Mouse (Mus musculus) kidney, adult 8-10 months (tissue): ENCODE measurements around the gene F2r.
A peak's percentile ranks its signal among the peaks of the same experiment; 100 is the strongest.

Experiments used
- DNase-seq, 2 experiments: peaks; one replicate each; pipeline ENCODE4 v3.0.0; 2022

The F2r gene

GRCm38 (mm10) chr13:95591606-95592005 is 26.7 kb downstream of the F2r start:
- DNase-seq, result no peak

GRCm38 (mm10) chr13:95587628-95588027 is 30.7 kb downstream of the F2r start:
- no peak for DNase-seq

GRCm38 (mm10) chr13:95584898-95585297 is 33.4 kb downstream of the F2r start:
- DNase-seq, result no peak

- DNase-seq, result no peak
Measured at GRCm38 (mm10) chr13:95583237-95584189, 34.8 kb downstream of the F2r start.

GRCm38 (mm10) chr13:95581850-95582249 is 36.4 kb downstream of the F2r start:
- no peak for DNase-seq

- no peak for DNase-seq
Measured at GRCm38 (mm10) chr13:95578016-95578697, 40.1 kb downstream of the F2r start.

GRCm38 (mm10) chr13:95570877-95571276 is 47.4 kb downstream of the F2r start:
- no peak for DNase-seq

GRCm38 (mm10) chr13:95569326-95569725 is 49.0 kb downstream of the F2r start:
- DNase-seq, result no peak

GRCm38 (mm10) chr13:95568336-95568735 is 50.0 kb downstream of the F2r start:
- no peak for DNase-seq

GRCm38 (mm10) chr13:95566841-95567551 is 51.3 kb downstream of the F2r start:
- no peak for DNase-seq

GRCm38 (mm10) chr13:95563693-95564092 is 54.6 kb downstream of the F2r start:
- DNase-seq, result peak; percentile 39 to 68

GRCm38 (mm10) chr13:95563066-95563610 is 55.1 kb downstream of the F2r start:
- no peak for DNase-seq

GRCm38 (mm10) chr13:95557326-95557725 is 61.0 kb downstream of the F2r start:
- no peak for DNase-seq

- DNase-seq, result no peak
Measured at GRCm38 (mm10) chr13:95553885-95554492, 64.3 kb downstream of the F2r start.
